Mouse (Mus musculus) ES-Bruce4 (cell line): Measurements from ENCODE around the gene Gm14295. TPM values are rescaled to one million over a fixed set of nuclear protein-coding genes. Genes with fewer than 3 reads are reported as not detected.
"Not testable (repeated sequence)": the region's sequence is repeated elsewhere in the genome, so short reads cannot be mapped to it uniquely, and the experiment has no call there.

Experiments used
- H3K27ac ChIP-seq: 2 replicates; pipeline ENCODE4 v1.5.1; 2012; ENCODE audit warnings: low read length, inconsistent platforms; ENCODE audit not compliant: insufficient read depth
- H3K27me3 ChIP-seq: 2 replicates; pipeline ENCODE4 v1.6.1; 2012; ENCODE audit warnings: mild to moderate bottlenecking, low read length, inconsistent platforms; ENCODE audit not compliant: control insufficient read depth, poor library complexity, insufficient read depth, severe bottlenecking
- H3K36me3 ChIP-seq: 2 replicates; pipeline ENCODE4 v1.6.1; 2012; ENCODE audit warnings: inconsistent platforms, mild to moderate bottlenecking, low read length, moderate library complexity; ENCODE audit not compliant: control insufficient read depth, poor library complexity, insufficient read depth, severe bottlenecking
- H3K4me1 ChIP-seq: one replicate; pipeline ENCODE4 v1.8.1; 2011; ENCODE audit warnings: low read length; ENCODE audit not compliant: control insufficient read depth, insufficient read depth
- H3K4me3 ChIP-seq: 2 replicates; pipeline ENCODE4 v1.5.1; 2011; ENCODE audit warnings: low read depth, mild to moderate bottlenecking, low read length
- H3K9ac ChIP-seq: 2 replicates; pipeline ENCODE4 v1.6.1; 2012; ENCODE audit warnings: low read depth, mild to moderate bottlenecking, inconsistent platforms; ENCODE audit not compliant: poor library complexity, severe bottlenecking
- H3K9me3 ChIP-seq: replicated peaks from 2 replicates; pipeline ENCODE4 v1.6.1; 2012; ENCODE audit warnings: mild to moderate bottlenecking, low read length, inconsistent platforms; ENCODE audit not compliant: control insufficient read depth, poor library complexity, insufficient read depth, severe bottlenecking
- polyA plus RNA-seq: library from polyadenylated mRNA; stranded (reverse); fragments of >200 nt; gene quantifications from 2 replicates; pipeline ENCODE4 v1.2.4, GENCODE M21; 2011; ENCODE audit warnings: low read depth; ENCODE audit not compliant: missing spikeins, insufficient read depth, insufficient read length

The Gm14295 gene
- 15.9 and 21.7 TPM in 2 replicates for polyA plus RNA-seq

DNA sequence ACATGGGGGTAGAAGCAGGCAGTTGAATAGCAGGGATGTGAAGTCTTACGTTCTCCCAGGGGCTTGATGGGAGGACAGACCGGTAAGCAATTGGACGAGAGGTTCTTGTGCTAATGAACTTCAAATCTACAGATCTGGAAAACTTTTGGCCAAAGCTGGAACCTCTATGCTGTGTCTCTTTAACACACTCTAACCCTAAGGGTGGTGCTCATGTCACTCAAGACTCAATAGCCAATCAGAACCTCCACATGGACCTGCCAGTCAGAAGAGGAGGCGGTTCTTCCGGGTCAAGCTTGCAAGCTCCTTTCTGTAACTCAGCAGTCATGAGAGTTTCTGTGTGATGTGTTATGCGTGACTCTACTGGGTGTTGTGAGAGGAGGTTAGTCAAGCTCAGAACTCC is at the start of gene Gm14295:
Gene Gm14295 (plus strand): TSS at position 301 of the 400 bp plus-strand sequence.
- H3K9ac ChIP-seq, result peak within 1 kb of the TSS; percentile 31; the same call in 1 of the 2 replicates
- H3K27me3 ChIP-seq, H3K9me3 ChIP-seq, H3K4me1 ChIP-seq, H3K36me3 ChIP-seq, H3K27ac ChIP-seq: not testable (repeated sequence)
- peak within 1 kb of the TSS; percentile 65 for H3K4me3 ChIP-seq

DNA sequence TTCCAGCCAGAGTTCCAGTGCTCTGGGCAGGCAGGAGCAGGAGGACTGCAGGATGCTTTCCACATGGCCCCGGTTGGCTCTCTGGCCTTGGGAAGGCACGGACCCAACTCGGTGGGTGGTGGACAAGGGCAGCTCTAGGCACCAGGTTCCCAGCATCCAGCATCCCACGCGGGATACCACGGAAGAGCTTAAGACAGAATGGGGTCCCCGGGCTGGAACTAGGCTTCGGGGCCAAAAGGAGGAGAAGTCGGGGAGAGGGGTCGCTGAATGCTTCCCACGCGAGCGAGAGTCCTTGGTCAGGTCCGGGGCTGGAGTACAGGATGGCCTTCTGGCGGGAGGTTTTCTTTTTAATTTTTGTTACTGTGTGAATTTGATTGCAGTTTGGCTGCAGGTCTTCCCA is 373 bp downstream of the Gm14295 start:
- peak overlapping the region; percentile 65 for H3K4me3 ChIP-seq
- not testable (repeated sequence) for H3K27me3 ChIP-seq, H3K36me3 ChIP-seq, H3K4me1 ChIP-seq, H3K9me3 ChIP-seq, H3K27ac ChIP-seq
- H3K9ac ChIP-seq, result peak overlapping the region; percentile 31; the same call in 1 of the 2 replicates

DNA sequence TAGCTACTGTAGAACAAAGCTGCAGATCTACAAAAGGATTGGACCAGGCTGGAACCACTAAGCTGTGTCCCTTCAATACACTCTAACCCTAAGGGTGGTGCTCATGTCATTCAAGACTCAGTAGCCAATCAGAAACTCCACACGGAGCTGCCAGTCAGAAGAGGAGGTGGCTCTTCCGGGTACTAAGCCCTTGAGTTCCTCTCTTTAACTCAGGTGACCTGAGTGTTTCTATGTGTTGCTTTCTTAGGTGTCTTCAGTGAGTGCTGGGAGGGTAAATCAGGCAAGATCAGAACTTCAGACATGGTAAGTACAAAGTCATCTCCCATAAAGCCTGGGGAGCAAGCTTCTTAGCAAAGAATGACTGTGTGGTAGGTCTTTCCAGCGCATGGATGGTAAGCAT is 32.4 kb downstream of the Gm14295 start, which contains the start of gene Gm14408:
Gene Gm14408 (plus strand): TSS at position 301 of the 400 bp plus-strand sequence.
- not testable (repeated sequence) for H3K27me3 ChIP-seq, H3K4me1 ChIP-seq
- H3K4me3 ChIP-seq, result peak within 1 kb of the TSS; percentile 82

More for the DNA sequence above, 32.4 kb downstream of the Gm14295 start, which contains the start of gene Gm14408:
- not testable (repeated sequence) for H3K36me3 ChIP-seq, H3K9ac ChIP-seq, H3K9me3 ChIP-seq, H3K27ac ChIP-seq

Other genes starting within 250 kb of the Gm14295 start
- 5.4 TPM in 1 of 2 replicates, not detected in the other for gene Gm14308, start 162.3 kb upstream of the Gm14295 start, polyA plus RNA-seq
- gene Zfp973, start 128.1 kb upstream of the Gm14295 start, polyA plus RNA-seq, result 11.8 and 12.3 TPM in 2 replicates
- 9.5 and 10.5 TPM in 2 replicates for gene Gm14305, start 90.3 kb upstream of the Gm14295 start, polyA plus RNA-seq
- gene Gm14408, start 32.5 kb downstream of the Gm14295 start, polyA plus RNA-seq, result not detected in 2 replicates
- 13.2 and 19.8 TPM in 2 replicates for gene Gm14296, start 129.2 kb downstream of the Gm14295 start, polyA plus RNA-seq
- 16.7 and 19.4 TPM in 2 replicates for gene Gm14419, start 202.3 kb downstream of the Gm14295 start, polyA plus RNA-seq